ENCODE assay signal across 8 mouse cellular contexts in the genomic region with DNA sequence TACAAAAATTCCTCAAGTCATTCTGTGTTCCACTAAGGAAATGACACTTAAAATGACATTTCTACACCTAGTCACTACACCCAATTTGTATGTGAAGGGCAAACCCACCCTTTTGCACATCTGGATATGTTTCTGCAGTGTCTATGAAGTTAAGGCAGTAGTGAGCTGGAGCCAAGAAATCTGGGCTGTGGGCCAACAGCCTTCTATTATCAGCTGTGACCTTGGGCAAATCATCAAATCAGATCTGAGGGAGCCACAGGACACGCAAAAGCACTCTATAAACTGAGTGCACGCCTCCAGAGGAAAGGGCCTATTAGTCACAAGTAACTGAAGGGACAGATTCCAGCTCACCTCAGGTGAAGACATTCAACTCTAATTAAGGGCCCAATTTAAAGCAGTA. TPM values are rescaled to one million over a fixed set of nuclear protein-coding genes. Genes with fewer than 3 reads are reported as not detected.
DNase-seq lines count a peak whose midpoint lies in the region; ATAC-seq lines count a peak whose summit lies in the region.

No protein-coding gene starts in this region.

- H3K4me1 ChIP-seq in heart, embryonic 13.5 days = peaks cover 63% of the 10 kb centered on the region
- H3K4me1 ChIP-seq in neural tube, embryonic 15.5 days = peaks cover 44% of the 10 kb centered on the region

- WGBS in heart, embryonic 13.5 days = 7% methylated on average over 2 of the region's 2 CpGs
- 21% methylated on average over 2 of the region's 2 CpGs for WGBS in neural tube, embryonic 15.5 days

- no peaks in the 10 kb centered on the region for H3K9me3 ChIP-seq in heart, embryonic 13.5 days
- no peaks in the 10 kb centered on the region for H3K9me3 ChIP-seq in neural tube, embryonic 15.5 days (replicated peaks)

- H3K27me3 ChIP-seq in heart, embryonic 13.5 days (replicated peaks) = no peaks in the 10 kb centered on the region
- H3K27me3 ChIP-seq in neural tube, embryonic 15.5 days (replicated peaks) = no peaks in the 10 kb centered on the region

- peak; percentile 36 to 48 for DNase-seq in cerebellum, postnatal 10 days
- DNase-seq in cerebellum, postnatal 4 days (ENCODE audit: low spot score in 2 of 2) = no peak
- peak; percentile 91 for DNase-seq in adrenal gland, postnatal 10 days
- DNase-seq in kidney, postnatal 25 days = peak; percentile 84
- DNase-seq in natural killer cell, adult 2 months (ENCODE audit: low spot score in 2 of 2) = no peak
- DNase-seq in layer of hippocampus, adult 8-10 months (ENCODE audit: low spot score in 2 of 2) = no peak

- H3K36me3 ChIP-seq in heart, embryonic 13.5 days = peaks cover 46% of the 10 kb centered on the region
- H3K36me3 ChIP-seq in neural tube, embryonic 15.5 days = peaks cover 28% of the 10 kb centered on the region

- peak overlapping the region; percentile 97 for H3K9ac ChIP-seq in heart, embryonic 13.5 days
- H3K9ac ChIP-seq in neural tube, embryonic 15.5 days (replicated peaks) = 0 out of 2 replicates have a peak overlapping the region, but pooled peaks have one; percentile 7

- peak overlapping the region; percentile 99 for H3K27ac ChIP-seq in heart, embryonic 13.5 days (replicated peaks)
- H3K27ac ChIP-seq in neural tube, embryonic 15.5 days (replicated peaks) = no peak overlapping the region

- no peak for ATAC-seq in heart, embryonic 13.5 days (ENCODE audit: extremely low read depth, insufficient number of reproducible peaks, low FRiP score, low TSS enrichment)
- no peak for ATAC-seq in neural tube, embryonic 15.5 days (ENCODE audit: low FRiP score)

- peak overlapping the region; percentile 94 for H3K4me2 ChIP-seq in heart, embryonic 13.5 days
- H3K4me2 ChIP-seq in neural tube, embryonic 15.5 days = peak overlapping the region; percentile 69; the same call in 1 of the 2 replicates

- H3K4me3 ChIP-seq in heart, embryonic 13.5 days = peak overlapping the region; percentile 97
- no peak overlapping the region for H3K4me3 ChIP-seq in neural tube, embryonic 15.5 days (replicated peaks)

RNA-seq across cellular contexts. Expression of a gene that starts 3.2 kb away (rescaled TPM):
- 10 to 100 TPM; 48.7 to 78.5 TPM for total RNA-seq in adrenal gland, postnatal 10 days (2021)
- polyA plus RNA-seq in heart, embryonic 13.5 days (2015; fragmentation: Nextera tagmentation; extraction: Ambion mirVana) = 51.4 and 55.3 TPM in 2 replicates
- polyA plus RNA-seq in neural tube, embryonic 15.5 days (2015; fragmentation: Nextera tagmentation; extraction: Ambion mirVana) = 74.6 and 76.6 TPM in 2 replicates
- total RNA-seq in layer of hippocampus, adult 8-10 months (2022) = 10 to 100 TPM; 51.0 to 76.2 (median 67.2) TPM

Comparison
In these comparisons a context has a peak if more than half of its experiments do, and no peak if none do; other contexts are left out.
1. DNase-seq: peak in cerebellum, postnatal 10 days (2 of 2), adrenal gland, postnatal 10 days (single experiment) and kidney, postnatal 25 days (2 of 2); none in cerebellum, postnatal 4 days (0 of 2), natural killer cell, adult 2 months (0 of 2) and layer of hippocampus, adult 8-10 months (0 of 2).